Mouse (Mus musculus): ENCODE measurements around the gene Golt1a. TPM values are rescaled to one million over a fixed set of nuclear protein-coding genes. Genes with fewer than 3 reads are reported as not detected.
A peak's percentile ranks its signal among the peaks of the same experiment; 100 is the strongest.

The Golt1a gene
- polyA plus RNA-seq, 1 experiment from 2014 or later = 0.26 TPM

GRCm38 (mm10) chr1:133311946-133312345 lies 2.3 kb downstream of the Golt1a start:
- H3K27me3 ChIP-seq (replicated peaks; ENCODE audit: insufficient read depth, low read length) = no peaks in the 10 kb centered on the region
- ATAC-seq (no peak), DNase-seq (ENCODE audit: low spot score) (no peak)
- no peaks in the 10 kb centered on the region for H3K36me3 ChIP-seq (ENCODE audit: insufficient read depth, low read length)
- no peaks in the 10 kb centered on the region for H3K4me1 ChIP-seq (ENCODE audit: insufficient read depth, low read depth, low read length)
- H3K4me3 ChIP-seq (ENCODE audit: low read depth, low read length) = no peak overlapping the region
- WGBS = 18% methylated on average over 10 of the region's 10 CpGs
- H3K4me2 ChIP-seq (replicated peaks; ENCODE audit: low read depth, low read length) = no peak overlapping the region
- H3K9ac ChIP-seq (replicated peaks; ENCODE audit: low read depth) = no peak overlapping the region
- no peak for TF ChIP-seq CTCF (IDR thresholded peaks at IDR 0.05)
- H3K9me3 ChIP-seq (ENCODE audit: low read length) = no peaks in the 10 kb centered on the region
- H3K27ac ChIP-seq (ENCODE audit: low read length) = no peak overlapping the region

GRCm38 (mm10) chr1:133314364-133314763 lies 4.8 kb downstream of the Golt1a start:
- peak; percentile 73 for DNase-seq (ENCODE audit: low spot score)
- H3K4me1 ChIP-seq (ENCODE audit: insufficient read depth, low read depth, low read length) = no peaks in the 10 kb centered on the region
- no peak overlapping the region for H3K27ac ChIP-seq (ENCODE audit: low read length)
- no peaks in the 10 kb centered on the region for H3K9me3 ChIP-seq (ENCODE audit: low read length)
- peak; percentile 27; the same call in 1 of the 2 replicates for ATAC-seq
- H3K27me3 ChIP-seq (replicated peaks; ENCODE audit: insufficient read depth, low read length) = no peaks in the 10 kb centered on the region
- no peak overlapping the region for H3K4me3 ChIP-seq (ENCODE audit: low read depth, low read length)
- TF ChIP-seq EP300 (IDR thresholded peaks at IDR 0.05) (no peak), CTCF (IDR thresholded peaks at IDR 0.05) (peak; percentile 86)
- 30% methylated on average over 8 of the region's 8 CpGs for WGBS
- no peaks in the 10 kb centered on the region for H3K36me3 ChIP-seq (ENCODE audit: insufficient read depth, low read length)
- H3K4me2 ChIP-seq (replicated peaks; ENCODE audit: low read depth, low read length) = no peak overlapping the region
- H3K9ac ChIP-seq (replicated peaks; ENCODE audit: low read depth) = no peak overlapping the region

GRCm38 (mm10) chr1:133315775-133316174 lies 6.2 kb downstream of the Golt1a start:
- Histone ChIP-seq H3K9ac (replicated peaks; ENCODE audit: low read depth) (no peak overlapping the region), H3K27me3 (replicated peaks; ENCODE audit: insufficient read depth, low read length) (no peaks in the 10 kb centered on the region), H3K4me1 (ENCODE audit: insufficient read depth, low read depth, low read length) (peaks cover 2% of the 10 kb centered on the region; the same call in 1 of the 2 replicates), H3K4me3 (ENCODE audit: low read depth, low read length) (no peak overlapping the region), H3K36me3 (ENCODE audit: insufficient read depth, low read length) (no peaks in the 10 kb centered on the region), H3K27ac (ENCODE audit: low read length) (no peak overlapping the region), H3K4me2 (replicated peaks; ENCODE audit: low read depth, low read length) (no peak overlapping the region), H3K9me3 (ENCODE audit: low read length) (no peaks in the 10 kb centered on the region)
- no peak for DNase-seq (ENCODE audit: low spot score)
- TF ChIP-seq EP300 (IDR thresholded peaks at IDR 0.05) (no peak), CTCF (IDR thresholded peaks at IDR 0.05) (no peak)
- no peak for ATAC-seq
- WGBS = 65% methylated on average over 6 of the region's 6 CpGs

GRCm38 (mm10) chr1:133316577-133316976 lies 7.0 kb downstream of the Golt1a start:
- 82% methylated on average over 4 of the region's 4 CpGs for whole genome bisulfite sequencing
- Histone ChIP-seq H3K4me3 (ENCODE audit: low read depth, low read length) (no peak overlapping the region), H3K9ac (replicated peaks; ENCODE audit: low read depth) (no peak overlapping the region), H3K4me2 (replicated peaks; ENCODE audit: low read depth, low read length) (no peak overlapping the region), H3K4me1 (ENCODE audit: insufficient read depth, low read depth, low read length) (peaks cover 3% of the 10 kb centered on the region; the same call in 1 of the 2 replicates), H3K9me3 (ENCODE audit: low read length) (no peaks in the 10 kb centered on the region), H3K36me3 (ENCODE audit: insufficient read depth, low read length) (no peaks in the 10 kb centered on the region), H3K27me3 (replicated peaks; ENCODE audit: insufficient read depth, low read length) (no peaks in the 10 kb centered on the region), H3K27ac (ENCODE audit: low read length) (no peak overlapping the region)
- no peak for DNase-seq (ENCODE audit: low spot score)
- no peak for ATAC-seq
- TF ChIP-seq CTCF (IDR thresholded peaks at IDR 0.05) (peak; percentile 21), EP300 (IDR thresholded peaks at IDR 0.05) (no peak)

GRCm38 (mm10) chr1:133317149-133317548 lies 7.5 kb downstream of the Golt1a start:
- TF ChIP-seq EP300 (IDR thresholded peaks at IDR 0.05) (no peak), CTCF (IDR thresholded peaks at IDR 0.05) (peak; percentile 61)
- ATAC-seq (no peak), DNase-seq (ENCODE audit: low spot score) (no peak)
- H3K27me3 ChIP-seq (replicated peaks; ENCODE audit: insufficient read depth, low read length) = no peaks in the 10 kb centered on the region
- H3K36me3 ChIP-seq (ENCODE audit: insufficient read depth, low read length) = no peaks in the 10 kb centered on the region
- H3K4me2 ChIP-seq (replicated peaks; ENCODE audit: low read depth, low read length) = no peak overlapping the region
- H3K27ac ChIP-seq (ENCODE audit: low read length) = no peak overlapping the region
- H3K4me3 ChIP-seq (ENCODE audit: low read depth, low read length) = no peak overlapping the region
- peaks cover 3% of the 10 kb centered on the region; the same call in 1 of the 2 replicates for H3K4me1 ChIP-seq (ENCODE audit: insufficient read depth, low read depth, low read length)
- no peak overlapping the region for H3K9ac ChIP-seq (replicated peaks; ENCODE audit: low read depth)
- no peaks in the 10 kb centered on the region for H3K9me3 ChIP-seq (ENCODE audit: low read length)
- 94% methylated on average over 1 of the region's 1 CpGs for WGBS

- H3K36me3 ChIP-seq (ENCODE audit: insufficient read depth, low read length) = no peaks in the 10 kb centered on the region
- WGBS = 62% methylated on average over 13 of the region's 13 CpGs
- H3K27ac ChIP-seq (ENCODE audit: low read length) = peak within 1 kb of the TSS; percentile 57; the same call in 1 of the 2 replicates
- H3K4me2 ChIP-seq (replicated peaks; ENCODE audit: low read depth, low read length) = no peak within 1 kb of the TSS
- H3K27me3 ChIP-seq (replicated peaks; ENCODE audit: insufficient read depth, low read length) = no peaks in the 10 kb centered on the region
- H3K9me3 ChIP-seq (ENCODE audit: low read length) = no peaks in the 10 kb centered on the region
- ATAC-seq (peak; percentile 95), DNase-seq (ENCODE audit: low spot score) (peak; percentile 89)
- no peak for TF ChIP-seq CTCF (IDR thresholded peaks at IDR 0.05)
- TF ChIP-seq EP300 (IDR thresholded peaks at IDR 0.05) = peak; percentile 53; the same call in 1 of the 2 replicates
- H3K9ac ChIP-seq (replicated peaks; ENCODE audit: low read depth) = no peak within 1 kb of the TSS
- no peak within 1 kb of the TSS for H3K4me3 ChIP-seq (ENCODE audit: low read depth, low read length)
- H3K4me1 ChIP-seq (ENCODE audit: insufficient read depth, low read depth, low read length) = peaks cover 3% of the 10 kb centered on the region; the same call in 1 of the 2 replicates
These were observed 11.8 kb downstream of the Golt1a start, which contains the start of gene Kiss1 for GRCm38 (mm10) chr1:133321267-133321925. Gene Kiss1 (plus strand): TSS chr1:133321875.
